Mouse (Mus musculus) lung, postnatal 0 days (tissue): ENCODE results near the gene Tfap2d. TPM values are rescaled to one million over a fixed set of nuclear protein-coding genes. Genes with fewer than 3 reads are reported as not detected.

Experiments used
- ATAC-seq: fragments of 200-750 bp; cut with Nextera tagmentation; 2 replicates; pipeline ENCODE4 v1.8.0; 2017; ENCODE audit warnings: moderate library complexity
- DNase-seq: peaks from one replicate; pipeline ENCODE4 v3.0.0-alpha.2; 2016; ENCODE audit warnings: low spot score
- H3K27ac ChIP-seq: fragments of 300-500 bp; sonication (generic); 2 replicates; pipeline ENCODE4 v1.5.1; 2014; ENCODE audit warnings: antibody characterized with exemption, mild to moderate bottlenecking, low read length, mixed read lengths
- H3K27me3 ChIP-seq: fragments of 300-500 bp; sonication (generic); replicated peaks from 2 replicates; pipeline ENCODE4 v1.6.1; 2014; ENCODE audit warnings: low read length, mixed read lengths; ENCODE audit not compliant: insufficient read depth
- H3K36me3 ChIP-seq: fragments of 300-500 bp; sonication (generic); 2 replicates; pipeline ENCODE4 v1.6.1; 2014; ENCODE audit warnings: low read length, mixed read lengths; ENCODE audit not compliant: insufficient read depth
- H3K4me1 ChIP-seq: fragments of 300-500 bp; sonication (generic); 2 replicates; pipeline ENCODE4 v1.6.1; 2014; ENCODE audit warnings: antibody characterized with exemption, low read depth, low read length, mixed read lengths; ENCODE audit not compliant: insufficient read depth
- H3K4me2 ChIP-seq: fragments of 300-500 bp; sonication (generic); replicated peaks from 2 replicates; pipeline ENCODE4 v1.6.1; 2014; ENCODE audit warnings: low read depth, mild to moderate bottlenecking, low read length, moderate library complexity, mixed read lengths
- H3K4me3 ChIP-seq: fragments of 300-500 bp; sonication (generic); 2 replicates; pipeline ENCODE4 v1.5.1; 2014; ENCODE audit warnings: low read depth, low read length
- H3K9ac ChIP-seq: fragments of 300-500 bp; sonication (generic); replicated peaks from 2 replicates; pipeline ENCODE4 v1.6.1; 2014; ENCODE audit warnings: low read depth, mild to moderate bottlenecking
- H3K9me3 ChIP-seq: fragments of 300-500 bp; sonication (generic); 2 replicates; pipeline ENCODE4 v1.6.1; 2016; ENCODE audit warnings: low read length, mixed read lengths
- CTCF ChIP-seq: IDR thresholded peaks from 2 replicates; pipeline ENCODE4 v1.5.1; 2016; ENCODE audit warnings: antibody characterized with exemption, mild to moderate bottlenecking
- EP300 ChIP-seq: IDR thresholded peaks from 2 replicates; pipeline ENCODE4 v1.6.1; 2016; ENCODE audit warnings: antibody characterized with exemption, mild to moderate bottlenecking, control low read depth
- WGBS: fragments of 180-500 bp; shearing (Covaris S2); extraction: QIAGEN DNeasy Blood & Tissue Kit; methylation state at CpG from one replicate; pipeline ENCODE4 v1.1.7; 2014; 5-methylcytosine and 5-hydroxymethylcytosine counted together
- polyA plus RNA-seq: library from polyadenylated mRNA; unstranded; fragments of >200 nt; fragmentation: Nextera tagmentation; extraction: Ambion mirVana; gene quantifications from 2 replicates; pipeline ENCODE4 v1.2.1, GENCODE M21; 2015

Tfap2d gene
- polyA plus RNA-seq, 1 experiment from 2014 or later: not detected

GRCm38 (mm10) chr1:19209359-19209745 lies 106.5 kb downstream of the Tfap2d start:
- no peaks in the 10 kb centered on the region for H3K36me3 ChIP-seq
- TF ChIP-seq CTCF: no peak
- TF ChIP-seq EP300: no peak
- ATAC-seq (no peak), DNase-seq (no peak)
- H3K9me3 ChIP-seq: no peaks in the 10 kb centered on the region
- H3K4me1 ChIP-seq: no peaks in the 10 kb centered on the region
- H3K27ac ChIP-seq: no peak overlapping the region
- peaks cover 42% of the 10 kb centered on the region for H3K27me3 ChIP-seq
- no peak overlapping the region for H3K4me2 ChIP-seq
- WGBS: under 1% methylated on average over 10 of the region's 10 CpGs
- no peak overlapping the region for H3K9ac ChIP-seq
- peak overlapping the region; percentile 30; the same call in 1 of the 2 replicates for H3K4me3 ChIP-seq

- DNase-seq (no peak), ATAC-seq (no peak)
- Histone ChIP-seq H3K36me3 (no peaks in the 10 kb centered on the region), H3K4me3 (peak overlapping the region; percentile 30), H3K27me3 (peaks cover 47% of the 10 kb centered on the region), H3K4me1 (no peaks in the 10 kb centered on the region), H3K9ac (no peak overlapping the region), H3K4me2 (peak overlapping the region; percentile 42), H3K9me3 (no peaks in the 10 kb centered on the region), H3K27ac (no peak overlapping the region)
- WGBS: 1% methylated on average over 31 of the region's 31 CpGs
- TF ChIP-seq EP300: no peak
- no peak for TF ChIP-seq CTCF
Measured at GRCm38 (mm10) chr1:19209776-19210175, 107.0 kb downstream of the Tfap2d start.

GRCm38 (mm10) chr1:19210215-19211032 lies 107.6 kb downstream of the Tfap2d start:
- H3K4me3 ChIP-seq: peak overlapping the region; percentile 30
- peaks cover 52% of the 10 kb centered on the region for H3K27me3 ChIP-seq
- no peaks in the 10 kb centered on the region for H3K9me3 ChIP-seq
- under 1% methylated on average over 30 of the region's 30 CpGs for WGBS
- no peak overlapping the region for H3K27ac ChIP-seq
- DNase-seq: no peak
- no peak overlapping the region for H3K9ac ChIP-seq
- H3K4me2 ChIP-seq: peak overlapping the region; percentile 42
- TF ChIP-seq EP300: no peak
- no peak for TF ChIP-seq CTCF
- no peaks in the 10 kb centered on the region for H3K36me3 ChIP-seq
- no peak for ATAC-seq
- no peaks in the 10 kb centered on the region for H3K4me1 ChIP-seq

GRCm38 (mm10) chr1:19211033-19211405 lies 108.2 kb downstream of the Tfap2d start:
- Histone ChIP-seq H3K4me1 (no peaks in the 10 kb centered on the region), H3K9ac (no peak overlapping the region), H3K9me3 (no peaks in the 10 kb centered on the region), H3K27me3 (peaks cover 49% of the 10 kb centered on the region), H3K4me3 (no peak overlapping the region), H3K27ac (no peak overlapping the region), H3K4me2 (no peak overlapping the region), H3K36me3 (no peaks in the 10 kb centered on the region)
- 2% methylated on average over 8 of the region's 8 CpGs for WGBS
- no peak for DNase-seq
- no peak for ATAC-seq
- TF ChIP-seq EP300: no peak
- TF ChIP-seq CTCF: no peak

DNA sequence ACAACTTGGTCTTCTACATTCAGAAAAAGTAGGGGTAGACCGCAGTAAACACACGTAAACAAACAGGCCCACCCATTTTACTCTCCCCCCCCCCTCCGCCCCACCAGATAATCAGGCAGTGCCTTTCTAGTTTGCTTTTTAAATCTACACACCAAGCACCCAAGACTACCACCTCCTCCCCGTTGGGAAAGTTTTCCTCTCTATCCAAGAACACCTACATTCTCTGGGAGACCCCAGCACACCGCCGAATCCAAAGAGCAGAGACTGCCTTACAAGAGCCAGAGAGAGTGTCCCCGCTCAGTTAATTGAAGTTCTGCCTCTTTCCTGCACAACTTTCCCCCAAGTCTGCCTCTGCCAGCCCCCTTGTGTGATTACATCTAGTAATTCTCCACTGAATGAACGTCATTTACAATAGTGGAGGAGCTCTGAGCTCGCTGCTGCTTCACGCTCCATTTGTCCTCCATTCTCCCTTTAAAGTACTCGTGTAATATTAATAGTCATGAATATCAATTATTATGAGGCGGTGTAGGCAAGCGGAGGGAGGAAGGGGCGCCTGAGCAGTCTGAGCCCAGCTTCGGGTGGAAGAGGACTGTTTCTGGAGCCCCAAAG lies 108.8 kb downstream of the Tfap2d start:
- no peak for TF ChIP-seq EP300
- TF ChIP-seq CTCF: no peak
- Histone ChIP-seq H3K9me3 (no peaks in the 10 kb centered on the region), H3K4me2 (no peak overlapping the region), H3K27ac (no peak overlapping the region), H3K9ac (no peak overlapping the region), H3K4me1 (no peaks in the 10 kb centered on the region), H3K36me3 (no peaks in the 10 kb centered on the region), H3K27me3 (peaks cover 53% of the 10 kb centered on the region), H3K4me3 (no peak overlapping the region)
- DNase-seq (no peak), ATAC-seq (no peak)
- WGBS: 2% methylated on average over 15 of the region's 15 CpGs

GRCm38 (mm10) chr1:19212691-19213090 lies 109.9 kb downstream of the Tfap2d start:
- DNase-seq (no peak), ATAC-seq (no peak)
- H3K36me3 ChIP-seq: no peaks in the 10 kb centered on the region
- H3K9ac ChIP-seq: no peak overlapping the region
- TF ChIP-seq EP300: no peak
- no peak for TF ChIP-seq CTCF
- no peak overlapping the region for H3K4me2 ChIP-seq
- WGBS: 1% methylated on average over 4 of the region's 4 CpGs
- no peaks in the 10 kb centered on the region for H3K4me1 ChIP-seq
- H3K9me3 ChIP-seq: no peaks in the 10 kb centered on the region
- no peak overlapping the region for H3K27ac ChIP-seq
- H3K27me3 ChIP-seq: peaks cover 55% of the 10 kb centered on the region
- H3K4me3 ChIP-seq: no peak overlapping the region
